Mouse (Mus musculus): ENCODE measurements around the gene Rest.

Rest gene

GRCm38 (mm10) chr5:77265671-77266065, 377 bp downstream of the Rest start:
- peak in 1 of 2 experiments; percentile 26 for DNase-seq (ENCODE audit: low spot score in 2 of 2)

- peak in 1 of 2 experiments; percentile 14 for DNase-seq (ENCODE audit: low spot score in 2 of 2)
Measured at GRCm38 (mm10) chr5:77266066-77266885, 985 bp downstream of the Rest start.

GRCm38 (mm10) chr5:77266886-77267401, 1.7 kb downstream of the Rest start:
- DNase-seq (ENCODE audit: low spot score in 2 of 2): no peak

- DNase-seq (ENCODE audit: low spot score in 2 of 2): no peak
Measured at GRCm38 (mm10) chr5:77267441-77267840, 2.1 kb downstream of the Rest start.

- no peak for DNase-seq (ENCODE audit: low spot score in 2 of 2)
Measured at GRCm38 (mm10) chr5:77267957-77268624, 2.8 kb downstream of the Rest start.

- no peak for DNase-seq (ENCODE audit: low spot score in 2 of 2)
Measured at GRCm38 (mm10) chr5:77269399-77269798, 4.1 kb downstream of the Rest start.

GRCm38 (mm10) chr5:77273151-77273550, 7.9 kb downstream of the Rest start:
- DNase-seq (ENCODE audit: low spot score in 2 of 2): no peak

GRCm38 (mm10) chr5:77275950-77276349, 10.7 kb downstream of the Rest start:
- DNase-seq (ENCODE audit: low spot score in 2 of 2): no peak

GRCm38 (mm10) chr5:77277204-77277603, 11.9 kb downstream of the Rest start:
- DNase-seq (ENCODE audit: low spot score in 2 of 2): no peak

GRCm38 (mm10) chr5:77281518-77282174, 16.4 kb downstream of the Rest start:
- no peak for DNase-seq (ENCODE audit: low spot score in 2 of 2)

- no peak for DNase-seq (ENCODE audit: low spot score in 2 of 2)
Measured at GRCm38 (mm10) chr5:77282242-77282641, 17.0 kb downstream of the Rest start.

- DNase-seq (ENCODE audit: low spot score in 2 of 2): no peak
Measured at GRCm38 (mm10) chr5:77285685-77286084, 20.4 kb downstream of the Rest start.

GRCm38 (mm10) chr5:77286904-77287303, 21.6 kb downstream of the Rest start:
- DNase-seq (ENCODE audit: low spot score in 2 of 2): no peak

GRCm38 (mm10) chr5:77287901-77288300, 22.6 kb downstream of the Rest start:
- DNase-seq (ENCODE audit: low spot score in 2 of 2): no peak

GRCm38 (mm10) chr5:77289686-77290085, 24.4 kb downstream of the Rest start:
- DNase-seq (ENCODE audit: low spot score in 2 of 2): no peak

GRCm38 (mm10) chr5:77290606-77291005, 25.3 kb downstream of the Rest start:
- no peak for DNase-seq (ENCODE audit: low spot score in 2 of 2)

- DNase-seq (ENCODE audit: low spot score in 2 of 2): no peak
Measured at GRCm38 (mm10) chr5:77292803-77293522, 27.7 kb downstream of the Rest start.

GRCm38 (mm10) chr5:77299486-77299885, 34.2 kb downstream of the Rest start:
- DNase-seq (ENCODE audit: low spot score in 2 of 2): no peak

- DNase-seq (ENCODE audit: low spot score in 2 of 2): no peak
Measured at GRCm38 (mm10) chr5:77301296-77301903, 36.1 kb downstream of the Rest start.

- no peak for DNase-seq (ENCODE audit: low spot score in 2 of 2)
Measured at GRCm38 (mm10) chr5:77307821-77308553, 42.7 kb downstream of the Rest start.
